Mouse (Mus musculus): Measurements from ENCODE around the gene Tacstd2.
"Not testable (repeated sequence)": the region's sequence is repeated elsewhere in the genome, so short reads cannot be mapped to it uniquely, and the experiment has no call there.

The Tacstd2 gene

GRCm38 (mm10) chr6:67535777-67536054 lies at the start of gene Tacstd2:
Gene Tacstd2, minus strand, starts transcription at chr6:67535796.
- no peak for DNase-seq (ENCODE audit: extremely low spot score)

GRCm38 (mm10) chr6:67566270-67566669 lies 30.7 kb upstream of the Tacstd2 start:
- no peak for DNase-seq (ENCODE audit: extremely low spot score)

- no peak for DNase-seq (ENCODE audit: extremely low spot score)
These were observed 19.8 kb upstream of the Tacstd2 start for GRCm38 (mm10) chr6:67555376-67555775.

GRCm38 (mm10) chr6:67549550-67549949 lies 14.0 kb upstream of the Tacstd2 start:
- DNase-seq (ENCODE audit: extremely low spot score), result no peak

GRCm38 (mm10) chr6:67535005-67535776 lies 405 bp downstream of the Tacstd2 start:
- peak; percentile 50 for DNase-seq (ENCODE audit: extremely low spot score)

GRCm38 (mm10) chr6:67534191-67535004 lies 1.2 kb downstream of the Tacstd2 start:
- peak; percentile 31 for DNase-seq (ENCODE audit: extremely low spot score)

GRCm38 (mm10) chr6:67532665-67533440 lies 2.7 kb downstream of the Tacstd2 start:
- DNase-seq (ENCODE audit: extremely low spot score), result peak; percentile 56

- no peak for DNase-seq (ENCODE audit: extremely low spot score)
These were observed 3.8 kb downstream of the Tacstd2 start for GRCm38 (mm10) chr6:67531822-67532162.

GRCm38 (mm10) chr6:67530992-67531821 lies 4.4 kb downstream of the Tacstd2 start:
- no peak for DNase-seq (ENCODE audit: extremely low spot score)

GRCm38 (mm10) chr6:67526356-67526755 lies 9.2 kb downstream of the Tacstd2 start:
- DNase-seq (ENCODE audit: extremely low spot score), result no peak

GRCm38 (mm10) chr6:67510752-67511151 lies 24.8 kb downstream of the Tacstd2 start:
- no peak for DNase-seq (ENCODE audit: extremely low spot score)

GRCm38 (mm10) chr6:67501938-67502337 lies 33.7 kb downstream of the Tacstd2 start:
- DNase-seq (ENCODE audit: extremely low spot score), result not testable (repeated sequence)

- no peak for DNase-seq (ENCODE audit: extremely low spot score)
These were observed 43.8 kb downstream of the Tacstd2 start, which contains the start of gene Il23r for GRCm38 (mm10) chr6:67491755-67492154. Gene Il23r, minus strand, starts transcription at chr6:67491855.
